Mouse (Mus musculus) embryo, embryonic 11 days (tissue): ENCODE data around the gene Tmem119.
"Not testable (repeated sequence)": the region's sequence is repeated elsewhere in the genome, so short reads cannot be mapped to it uniquely, and the experiment has no call there.

Source experiments
- DNase-seq: peaks from one replicate; pipeline ENCODE4 v3.0.0-alpha.2; 2015

The Tmem119 gene

GRCm38 (mm10) chr5:113815638-113816152, 15.4 kb upstream of the Tmem119 start:
- peak; percentile 92 for DNase-seq

DNA sequence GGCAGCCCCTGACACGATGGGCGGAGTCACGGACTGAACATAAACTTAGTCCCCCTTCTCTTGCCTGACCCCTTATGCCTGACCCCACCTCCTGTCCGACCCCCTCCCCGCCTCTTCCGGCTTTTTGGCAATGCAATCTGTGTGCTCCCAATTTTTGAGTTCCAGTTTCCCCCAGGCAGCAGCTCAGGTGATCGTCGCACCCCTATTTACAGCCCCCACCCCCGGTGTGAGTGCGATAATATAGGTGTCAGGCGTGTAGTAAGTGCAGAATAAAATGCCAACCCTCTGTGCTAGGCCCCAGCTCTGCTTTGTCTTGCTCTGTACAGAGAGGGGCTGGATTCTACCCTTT, 14.7 kb upstream of the Tmem119 start:
- DNase-seq, result no peak

DNA sequence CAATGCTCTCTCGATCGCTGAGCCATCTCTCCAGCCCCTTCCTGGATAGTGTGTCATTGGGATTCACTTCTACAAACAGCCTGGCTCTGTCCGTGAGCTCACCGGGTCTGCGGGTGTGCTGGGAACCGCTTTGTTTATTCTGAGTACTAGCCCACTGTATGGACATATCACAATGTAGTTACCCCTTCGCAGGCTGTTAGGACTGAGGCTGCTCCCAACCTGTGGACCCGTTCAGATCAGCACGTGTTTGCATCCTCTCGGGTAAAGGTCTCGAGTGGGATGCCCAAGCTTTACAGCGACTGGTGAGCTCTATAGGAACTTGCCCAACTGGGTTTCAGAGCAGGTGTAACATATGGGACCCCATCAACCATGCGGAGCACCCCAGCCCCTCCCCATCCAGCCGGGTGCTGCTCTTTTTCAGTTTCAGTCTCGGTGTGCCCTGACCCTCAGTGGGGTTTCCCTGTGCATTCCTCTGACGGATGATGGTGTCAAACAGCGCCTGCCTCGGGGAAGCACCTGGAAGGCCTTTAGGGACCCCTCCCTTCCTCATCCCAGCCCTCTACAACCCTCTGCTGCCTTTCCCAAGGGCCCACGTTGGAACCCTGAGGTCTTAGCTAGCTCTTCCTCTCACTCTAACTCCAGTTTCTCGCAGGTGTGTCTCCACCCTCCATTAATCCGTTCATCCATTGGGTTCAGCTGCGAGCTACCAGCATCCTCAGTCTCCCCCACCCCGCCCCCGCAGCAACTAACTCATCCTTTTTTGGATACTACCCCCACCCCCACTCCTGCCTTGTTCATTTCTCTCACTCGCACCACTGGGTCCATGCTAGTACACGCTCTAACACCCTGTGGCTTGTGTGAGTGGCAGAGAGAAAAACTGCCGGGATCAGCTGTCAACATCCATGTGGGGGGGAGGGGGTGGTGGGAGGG, 14.1 kb upstream of the Tmem119 start:
- no peak for DNase-seq

DNA sequence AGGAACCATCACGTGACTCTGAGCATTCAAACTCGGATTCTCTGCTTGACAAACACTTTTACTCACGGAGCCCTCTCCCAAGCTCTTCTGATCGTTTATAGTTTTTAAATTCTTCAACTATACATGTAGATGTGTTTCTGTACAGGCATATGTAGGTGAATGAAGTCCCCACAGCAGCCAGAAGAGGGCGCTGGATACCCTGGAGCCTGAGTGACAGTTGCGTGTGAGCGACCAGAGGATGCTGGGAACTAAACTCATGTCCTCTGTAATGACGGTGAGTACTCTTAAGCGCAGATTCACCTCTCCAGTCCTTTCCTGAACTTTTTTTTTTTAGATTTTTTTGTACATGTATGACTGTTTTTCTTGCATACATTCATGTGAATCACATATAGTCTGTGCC, 13.3 kb upstream of the Tmem119 start:
- no peak for DNase-seq

DNA sequence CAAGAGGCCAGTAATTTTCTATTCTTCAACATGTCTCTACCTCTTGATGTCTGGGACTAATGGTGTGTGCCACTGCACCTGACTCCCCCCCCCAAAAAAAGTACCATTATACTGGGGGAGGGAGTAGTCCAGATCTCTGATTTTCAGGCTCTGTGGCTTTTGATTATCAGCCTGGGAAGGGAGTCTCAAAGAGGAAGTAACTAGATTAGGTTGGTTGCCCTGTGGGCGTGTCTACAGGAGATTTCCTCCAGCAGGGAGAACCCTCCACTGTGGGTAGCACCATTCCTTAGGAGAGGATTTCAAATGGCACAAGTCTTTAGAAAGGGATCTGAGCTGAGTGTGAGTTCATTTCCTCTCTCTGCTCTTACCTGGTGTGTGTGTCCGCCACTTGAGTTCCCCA, 12.3 kb upstream of the Tmem119 start:
- DNase-seq, result no peak

GRCm38 (mm10) chr5:113811824-113812420, 11.6 kb upstream of the Tmem119 start:
- DNase-seq, result not testable (repeated sequence)

DNA sequence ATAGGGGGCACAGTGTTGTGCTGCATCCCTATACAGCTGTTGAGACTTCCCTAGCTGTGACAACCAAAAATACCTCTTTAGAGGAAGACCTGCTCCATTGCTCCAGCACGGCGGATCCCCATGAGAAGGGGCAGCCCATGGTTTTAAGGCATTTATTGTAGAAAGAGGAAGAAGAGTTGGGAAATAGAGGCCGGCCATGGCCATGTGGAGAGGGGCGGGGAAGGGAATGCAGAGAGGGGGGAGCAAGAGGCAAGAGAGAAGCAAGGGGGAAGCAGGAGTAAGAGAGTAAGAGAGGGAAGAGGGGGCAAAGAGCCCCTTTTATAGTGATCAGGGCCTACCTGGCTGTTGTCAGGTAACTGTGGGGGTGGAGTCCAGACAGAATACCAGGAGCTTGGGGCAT, 9.8 kb upstream of the Tmem119 start:
- DNase-seq, result no peak

GRCm38 (mm10) chr5:113808177-113808576, 7.9 kb upstream of the Tmem119 start:
- DNase-seq, result peak; percentile 74

DNA sequence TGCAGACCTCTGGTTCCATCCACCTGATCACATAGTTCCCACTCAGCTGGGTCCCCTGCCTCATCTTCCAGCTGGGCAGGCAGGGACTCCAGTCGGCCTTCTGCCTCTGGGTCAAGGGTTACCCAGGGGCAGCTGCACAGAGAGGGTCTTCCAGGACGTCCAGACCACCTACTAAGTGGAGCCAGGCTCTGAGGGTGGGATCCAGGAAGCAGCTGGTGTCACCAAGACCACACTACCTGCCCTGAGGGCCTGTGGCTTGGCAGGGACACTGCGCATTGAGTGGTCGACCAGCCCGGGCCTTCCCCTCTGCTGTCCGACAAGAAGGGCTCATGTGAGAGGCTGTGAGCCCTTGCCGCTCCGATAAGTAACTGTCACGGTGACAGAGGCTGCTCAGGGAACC, 7.4 kb upstream of the Tmem119 start:
- DNase-seq, result no peak

- no peak for DNase-seq
Measured at GRCm38 (mm10) chr5:113806414-113806813, 6.1 kb upstream of the Tmem119 start.

- DNase-seq, result no peak
Measured at GRCm38 (mm10) chr5:113805301-113805700, 5.0 kb upstream of the Tmem119 start.

DNA sequence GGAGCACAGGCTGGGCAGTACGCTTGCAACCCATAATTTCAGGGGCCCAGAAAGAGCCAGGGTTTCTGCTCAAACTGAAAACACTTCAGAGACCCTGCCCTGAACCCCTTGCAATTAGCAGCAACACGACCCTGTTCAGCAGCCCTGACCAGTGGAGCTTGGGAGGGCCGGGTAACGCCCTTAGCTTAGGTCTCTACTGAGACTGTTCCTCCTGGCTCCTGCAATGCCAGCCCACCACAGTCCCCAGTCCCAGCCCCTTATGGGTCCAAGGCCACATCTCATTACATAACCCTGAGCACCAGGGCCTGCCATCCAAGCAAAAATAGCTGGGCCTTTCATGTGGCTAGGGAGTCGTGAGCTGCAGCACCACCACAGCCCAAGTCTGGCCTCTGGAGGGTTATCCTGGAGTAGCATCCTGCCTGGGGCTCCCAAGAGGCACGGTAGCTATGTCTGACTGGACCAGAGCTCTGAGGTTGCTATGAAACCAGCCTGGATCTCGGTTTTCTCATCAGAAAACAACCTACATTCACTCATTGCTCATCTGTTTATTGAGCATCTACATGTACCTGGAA, 4.2 kb upstream of the Tmem119 start:
- DNase-seq, result no peak

GRCm38 (mm10) chr5:113799691-113800090, 625 bp downstream of the Tmem119 start:
- DNase-seq, result peak; percentile 59

GRCm38 (mm10) chr5:113798525-113798924, 1.8 kb downstream of the Tmem119 start:
- DNase-seq, result no peak

GRCm38 (mm10) chr5:113797149-113797882, 3.0 kb downstream of the Tmem119 start:
- DNase-seq, result peak; percentile 47

DNA sequence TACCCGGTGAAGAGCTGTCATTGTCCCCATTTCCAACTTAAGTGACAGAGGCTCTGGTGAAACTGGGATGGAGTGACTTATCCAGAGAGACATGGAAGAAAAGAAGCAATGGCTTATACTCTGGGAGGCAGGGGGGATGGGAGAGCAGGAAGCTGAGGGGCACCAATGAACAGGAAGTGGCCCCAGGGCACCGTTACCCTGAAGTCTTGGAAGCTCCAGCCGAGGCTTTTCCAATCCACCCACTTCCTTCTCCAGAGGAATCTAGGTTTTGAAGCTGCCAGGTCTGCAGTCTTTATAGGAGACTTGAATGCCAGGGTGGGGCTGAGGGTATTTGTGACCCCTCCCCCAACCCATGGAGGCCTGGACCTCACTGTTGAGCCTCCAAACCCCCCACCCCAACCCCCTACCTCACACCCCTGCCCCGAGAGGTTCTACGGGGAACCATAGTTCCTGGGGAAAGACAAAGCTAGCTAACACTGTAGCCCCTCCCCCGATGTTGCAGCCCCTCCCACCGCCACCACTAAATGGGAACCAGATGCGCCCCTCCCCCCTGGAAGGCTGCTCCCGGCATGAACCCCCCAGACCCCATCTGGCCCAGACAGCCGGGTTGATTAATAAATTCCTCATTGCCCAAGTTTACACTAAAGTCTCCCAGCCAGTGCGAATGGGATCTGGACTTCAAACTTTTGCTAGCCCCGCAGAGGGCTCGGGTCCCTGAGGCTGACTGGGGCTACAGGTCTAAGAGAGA, 3.7 kb downstream of the Tmem119 start:
- peak; percentile 93 for DNase-seq

GRCm38 (mm10) chr5:113791197-113792095, 8.9 kb downstream of the Tmem119 start:
- DNase-seq, result no peak

DNA sequence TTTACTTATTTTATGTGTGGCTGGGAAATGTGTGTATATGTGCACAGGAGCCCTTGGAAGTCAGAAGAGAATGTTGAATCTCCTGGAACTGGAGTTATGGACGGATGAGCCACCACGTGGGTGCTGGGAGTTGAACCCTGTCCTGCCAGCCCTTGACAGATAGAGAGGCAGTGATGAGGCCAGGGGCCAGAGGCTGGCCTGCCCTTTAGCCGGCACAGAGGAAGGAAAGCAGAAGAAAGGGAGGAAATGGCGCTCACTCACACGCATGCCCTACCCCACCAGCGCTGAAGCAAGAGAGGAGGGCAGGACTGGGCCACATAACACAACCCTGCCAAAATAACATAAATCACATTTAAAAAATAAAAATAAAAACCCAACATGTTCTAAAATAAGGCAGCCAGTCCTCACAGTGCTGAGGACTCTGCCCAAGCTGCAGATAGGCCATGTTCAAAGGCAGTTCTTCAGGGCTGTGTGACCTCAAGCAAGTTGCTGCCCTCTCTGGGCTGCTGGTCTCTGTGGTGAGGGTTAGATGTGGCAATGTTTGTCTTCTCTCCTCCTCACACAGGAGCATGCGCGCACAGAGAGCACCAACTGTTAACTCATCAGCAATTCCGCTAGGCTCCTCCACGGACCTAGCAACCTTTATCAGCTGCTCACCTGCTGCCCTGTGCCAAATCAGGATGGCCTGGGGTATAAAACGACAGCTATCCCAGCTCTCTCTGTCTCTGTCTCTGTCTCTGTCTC, 9.7 kb downstream of the Tmem119 start:
- no peak for DNase-seq

- DNase-seq, result peak; percentile 68
Measured at GRCm38 (mm10) chr5:113789075-113789788, 11.1 kb downstream of the Tmem119 start.

DNA sequence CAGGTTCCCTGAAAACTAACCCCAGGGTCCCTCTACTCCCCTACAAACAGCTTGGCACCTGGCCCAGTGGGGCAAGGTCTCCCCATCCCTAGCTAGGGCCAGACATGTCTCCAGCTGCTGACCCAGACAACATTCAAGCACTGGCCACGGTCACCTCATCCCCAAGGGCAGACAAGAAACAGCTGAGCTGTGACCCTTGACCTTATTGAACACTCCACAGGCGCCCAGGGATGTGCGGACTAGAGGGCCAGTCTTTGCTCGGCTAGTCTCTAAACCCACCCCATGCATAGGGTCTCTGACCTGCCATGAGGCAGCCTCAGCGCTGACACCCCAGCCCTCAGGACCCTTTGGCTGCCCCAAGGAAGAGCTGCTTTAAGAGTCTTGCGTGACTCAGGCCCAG, 11.7 kb downstream of the Tmem119 start:
- peak; percentile 51 for DNase-seq
